Mouse (Mus musculus) liver, postnatal 0 days (tissue): ENCODE measurements around the gene Nab2. TPM values are rescaled to one million over a fixed set of nuclear protein-coding genes. Genes with fewer than 3 reads are reported as not detected.

Experiments
- ATAC-seq: fragments of 200-750 bp; cut with Nextera tagmentation; 2 replicates; pipeline ENCODE4 v1.8.0; 2017; ENCODE audit warnings: mild to moderate bottlenecking, moderate library complexity
- DNase-seq: peaks from one replicate; pipeline ENCODE4 v3.0.0-alpha.2; 2016
- H3K27ac ChIP-seq: fragments of 300-500 bp; sonication (generic); 2 replicates; pipeline ENCODE4 v1.5.1; 2014; ENCODE audit warnings: antibody characterized with exemption, moderate library complexity, mild to moderate bottlenecking, low read depth
- H3K27me3 ChIP-seq: fragments of 300-500 bp; sonication (generic); 2 replicates; pipeline ENCODE4 v1.6.1; 2014; ENCODE audit warnings: low read length, control low read depth, mixed read lengths; ENCODE audit not compliant: insufficient read depth
- H3K36me3 ChIP-seq: fragments of 300-500 bp; sonication (generic); replicated peaks from 2 replicates; pipeline ENCODE4 v1.6.1; 2014; ENCODE audit warnings: mild to moderate bottlenecking, control low read depth, low read length, moderate library complexity, mixed read lengths; ENCODE audit not compliant: insufficient read depth
- H3K4me1 ChIP-seq: fragments of 300-500 bp; sonication (generic); 2 replicates; pipeline ENCODE4 v1.6.1; 2014; ENCODE audit warnings: antibody characterized with exemption, mild to moderate bottlenecking, control low read depth; ENCODE audit not compliant: insufficient read depth
- H3K4me2 ChIP-seq: fragments of 300-500 bp; sonication (generic); 2 replicates; pipeline ENCODE4 v1.6.1; 2014; ENCODE audit warnings: low read depth, mild to moderate bottlenecking, low read length, moderate library complexity, mixed read lengths
- H3K4me3 ChIP-seq: fragments of 300-500 bp; sonication (generic); 2 replicates; pipeline ENCODE4 v1.5.1; 2014; ENCODE audit warnings: low read depth, low read length
- H3K9ac ChIP-seq: fragments of 300-500 bp; sonication (generic); replicated peaks from 2 replicates; pipeline ENCODE4 v1.6.1; 2014; ENCODE audit warnings: mild to moderate bottlenecking, moderate library complexity
- H3K9me3 ChIP-seq: fragments of 300-500 bp; sonication (generic); 2 replicates; pipeline ENCODE4 v1.6.1; 2016; ENCODE audit warnings: mild to moderate bottlenecking, control low read depth, low read length, mixed read lengths
- CTCF ChIP-seq: sonication (generic); IDR thresholded peaks from 2 replicates; pipeline ENCODE4 v1.5.1; 2016; ENCODE audit warnings: antibody characterized with exemption, low read depth
- EP300 ChIP-seq: IDR thresholded peaks from 2 replicates; pipeline ENCODE4 v1.6.1; 2016; ENCODE audit warnings: antibody characterized with exemption, low read depth, mild to moderate bottlenecking
- WGBS: fragments of 180-500 bp; shearing (Covaris S2); extraction: QIAGEN DNeasy Blood & Tissue Kit; methylation state at CpG from one replicate; pipeline ENCODE4 v1.1.7; 2014; ENCODE audit not compliant: insufficient replicate concordance; 5-methylcytosine and 5-hydroxymethylcytosine counted together
- polyA plus RNA-seq: library from polyadenylated mRNA; unstranded; fragments of >200 nt; fragmentation: Nextera tagmentation; extraction: Ambion mirVana; gene quantifications from 2 replicates; pipeline ENCODE4 v1.2.1, GENCODE M21; 2015

The Nab2 gene
- polyA plus RNA-seq, 1 experiment from 2014 or later: 2.4 TPM

DNA sequence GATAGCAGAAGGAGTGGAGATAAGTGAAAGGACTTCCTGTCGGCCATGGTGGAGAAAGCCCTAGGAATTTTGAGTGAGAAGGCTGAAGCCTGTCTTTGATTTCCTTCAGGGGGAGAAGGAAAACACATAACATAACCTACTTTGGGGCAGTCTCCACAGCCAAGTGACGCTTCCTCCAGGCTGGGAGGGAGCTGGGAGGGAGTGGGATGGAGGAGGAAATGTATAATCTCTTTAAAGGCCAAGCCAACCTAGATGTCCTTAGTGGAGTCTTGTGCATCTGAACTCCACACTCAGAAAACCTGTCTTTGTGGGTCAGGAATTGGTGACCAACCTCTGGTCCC, 53.4 kb downstream of the Nab2 start:
- no peak for DNase-seq
- Histone ChIP-seq H3K9ac (no peak overlapping the region), H3K4me1 (peaks cover 37% of the 10 kb centered on the region), H3K27ac (peak overlapping the region; percentile 86; the same call in 1 of the 2 replicates), H3K9me3 (no peaks in the 10 kb centered on the region), H3K4me2 (no peak overlapping the region), H3K36me3 (peaks cover 8% of the 10 kb centered on the region; the same call in 1 of the 2 replicates), H3K4me3 (no peak overlapping the region), H3K27me3 (peaks cover 7% of the 10 kb centered on the region)
- 28% methylated on average over 2 of the region's 2 CpGs for WGBS
- ATAC-seq: no peak
- no peak for TF ChIP-seq CTCF
- no peak for TF ChIP-seq EP300

- 0 out of 2 replicates have a peak, but pooled peaks cover 5% of the 10 kb centered on the region for H3K27me3 ChIP-seq
- no peak for ATAC-seq
- H3K9me3 ChIP-seq: no peaks in the 10 kb centered on the region
- peaks cover 8% of the 10 kb centered on the region; the same call in 1 of the 2 replicates for H3K36me3 ChIP-seq
- H3K4me2 ChIP-seq: no peak overlapping the region
- peak overlapping the region; percentile 86 for H3K27ac ChIP-seq
- peak overlapping the region; percentile 26 for H3K9ac ChIP-seq
- no peak overlapping the region for H3K4me3 ChIP-seq
- DNase-seq: no peak
- TF ChIP-seq CTCF (no peak), EP300 (no peak)
- peaks cover 37% of the 10 kb centered on the region for H3K4me1 ChIP-seq
- WGBS: 44% methylated on average over 12 of the region's 12 CpGs
Measured at GRCm38 (mm10) chr10:127614236-127615033, 53.9 kb downstream of the Nab2 start.

DNA sequence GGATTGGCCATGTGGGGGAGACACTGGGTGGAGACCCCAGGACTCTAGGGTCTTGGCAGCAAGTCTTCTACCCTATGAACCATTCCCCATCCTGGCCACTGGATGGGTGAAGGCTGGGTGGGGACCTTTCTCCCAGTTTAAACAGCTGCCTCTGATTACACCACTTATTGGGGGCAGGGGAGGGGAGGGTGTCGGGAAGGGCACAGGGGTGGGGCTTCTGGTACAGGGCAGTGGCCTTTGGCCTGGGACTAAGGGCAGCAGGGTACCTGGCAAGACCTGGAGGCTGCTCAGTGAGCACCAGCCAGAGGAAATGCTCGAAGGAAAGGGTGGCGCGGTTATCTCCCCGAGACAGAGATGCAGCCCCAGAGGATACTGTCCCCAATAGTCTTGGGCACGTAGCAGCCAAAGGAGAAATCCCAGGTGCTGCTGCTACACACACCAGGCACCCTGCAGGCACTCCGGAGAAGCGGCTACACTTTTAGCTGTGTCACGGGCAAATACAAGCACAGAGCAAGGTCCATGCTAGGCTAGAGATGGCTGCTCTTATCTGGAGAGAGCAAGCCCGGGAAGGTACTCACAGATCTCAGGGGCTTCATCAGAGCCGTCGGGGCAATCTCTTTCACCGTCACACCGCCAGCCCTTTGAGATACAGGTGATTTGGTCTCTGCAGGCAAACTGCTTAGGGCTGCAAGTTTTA, 56.1 kb downstream of the Nab2 start:
- Histone ChIP-seq H3K9ac (no peak overlapping the region), H3K4me2 (no peak overlapping the region), H3K27me3 (no peaks in the 10 kb centered on the region), H3K9me3 (no peaks in the 10 kb centered on the region), H3K4me3 (no peak overlapping the region), H3K4me1 (peaks cover 25% of the 10 kb centered on the region), H3K36me3 (peaks cover 16% of the 10 kb centered on the region; the same call in 1 of the 2 replicates), H3K27ac (peak overlapping the region; percentile 86)
- DNase-seq: peak; percentile 75
- ATAC-seq: peak; percentile 95
- 38% methylated on average over 14 of the region's 14 CpGs for WGBS
- TF ChIP-seq EP300: peak; percentile 82
- no peak for TF ChIP-seq CTCF

Other genes with a start within 250 kb of the Nab2 start
- 0.21 and 0.57 TPM in 2 replicates for gene Stac3, start 166.9 kb downstream of the Nab2 start, polyA plus RNA-seq
- 13.1 and 23.1 TPM in 2 replicates for gene Ndufa4l2, start 153.6 kb downstream of the Nab2 start, polyA plus RNA-seq
- gene Shmt2, start 146.1 kb downstream of the Nab2 start, polyA plus RNA-seq: 62.6 and 75.0 TPM in 2 replicates
- not detected in 2 replicates for gene Nxph4, start 134.0 kb downstream of the Nab2 start, polyA plus RNA-seq
- gene Lrp1, start 47.4 kb downstream of the Nab2 start, polyA plus RNA-seq: 44.7 and 49.2 TPM in 2 replicates
- 11.3 and 13.0 TPM in 2 replicates for gene Stat6, start 25.6 kb downstream of the Nab2 start, polyA plus RNA-seq
- gene Nemp1, start 1.7 kb downstream of the Nab2 start, polyA plus RNA-seq: 5.6 and 6.3 TPM in 2 replicates
- 0.07 TPM in 1 of 2 replicates, not detected in the other for gene Myo1a, start 36.6 kb upstream of the Nab2 start, polyA plus RNA-seq
- 1.9 and 2.3 TPM in 2 replicates for gene Tac2, start 55.9 kb upstream of the Nab2 start, polyA plus RNA-seq
- 1.0 and 1.1 TPM in 2 replicates for gene Zbtb39, start 71.0 kb upstream of the Nab2 start, polyA plus RNA-seq
- gene Gpr182, start 83.2 kb upstream of the Nab2 start, polyA plus RNA-seq: 16.1 and 17.3 TPM in 2 replicates
- 0.20 TPM in 2 replicates for gene Rdh1, start 91.2 kb upstream of the Nab2 start, polyA plus RNA-seq
- gene Rdh16f1, start 91.2 kb upstream of the Nab2 start, polyA plus RNA-seq: 0.69 TPM in 1 of 2 replicates, not detected in the other
- 15.7 and 16.7 TPM in 2 replicates for gene Rdh9, start 107.8 kb upstream of the Nab2 start, polyA plus RNA-seq
- 0.59 and 0.70 TPM in 2 replicates for gene Rdh16, start 132.6 kb upstream of the Nab2 start, polyA plus RNA-seq
- not detected in 2 replicates for gene Rdh19, start 181.4 kb upstream of the Nab2 start, polyA plus RNA-seq
- gene Rdh16f2, start 197.9 kb upstream of the Nab2 start, polyA plus RNA-seq: 4.2 and 4.6 TPM in 2 replicates
- gene Rdh7, start 220.2 kb upstream of the Nab2 start, polyA plus RNA-seq: 345 and 356 TPM in 2 replicates
- 0.05 TPM in 2 replicates for gene Sdr9c7, start 229.9 kb upstream of the Nab2 start, polyA plus RNA-seq